Mouse (Mus musculus): ENCODE results near the gene Shisa2. TPM values are rescaled to one million over a fixed set of nuclear protein-coding genes. Genes with fewer than 3 reads are reported as not detected.

The Shisa2 gene
- polyA plus RNA-seq, 1 experiment from 2014 or later, result 14.0 TPM

DNA sequence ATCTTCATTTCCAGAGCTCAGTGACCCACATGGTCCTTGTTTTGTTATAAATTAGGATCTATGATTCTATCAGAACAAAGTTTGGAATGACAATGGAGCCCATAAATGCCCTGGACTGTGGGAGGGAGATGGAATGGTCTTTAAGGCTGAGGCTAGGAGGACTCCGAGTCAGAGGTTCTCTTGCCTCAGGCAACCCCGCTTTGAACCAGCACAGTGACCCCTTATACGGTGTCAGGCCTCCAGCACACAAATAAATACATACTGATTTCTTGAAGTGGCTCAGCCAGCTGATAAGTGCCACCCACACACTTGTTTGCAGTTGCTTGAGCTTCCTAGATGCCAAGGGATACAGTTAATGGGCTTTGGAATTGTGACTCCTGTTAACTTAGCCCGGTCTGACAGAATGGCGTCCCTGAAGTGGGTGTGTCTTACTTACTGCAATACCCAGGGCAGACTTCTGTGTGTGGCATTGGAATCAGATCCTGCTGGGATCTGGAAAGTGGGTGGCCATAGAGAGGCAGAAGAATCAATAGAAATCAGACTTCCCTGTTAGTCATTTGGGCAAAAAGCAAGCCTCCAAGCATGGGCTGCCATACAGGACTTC is 8.3 kb downstream of the Shisa2 start:
- Histone ChIP-seq H3K4me1 (no peaks in the 10 kb centered on the region), H3K9ac (no peak overlapping the region), H3K9me3 (no peaks in the 10 kb centered on the region), H3K36me3 (0 out of 2 replicates have a peak, but pooled peaks cover 3% of the 10 kb centered on the region), H3K4me3 (no peak overlapping the region), H3K27ac (no peak overlapping the region), H3K27me3 (no peaks in the 10 kb centered on the region), H3K4me2 (no peak overlapping the region)
- ATAC-seq (ENCODE audit: borderline replicate concordance, extremely low read depth, low FRiP score, low TSS enrichment), result no peak
- 69% methylated on average over 5 of the region's 5 CpGs for WGBS

GRCm38 (mm10) chr14:59633988-59634387 is 8.9 kb downstream of the Shisa2 start:
- Histone ChIP-seq H3K4me2 (no peak overlapping the region), H3K9ac (no peak overlapping the region), H3K27ac (no peak overlapping the region), H3K27me3 (no peaks in the 10 kb centered on the region), H3K9me3 (no peaks in the 10 kb centered on the region), H3K4me3 (no peak overlapping the region), H3K36me3 (0 out of 2 replicates have a peak, but pooled peaks cover 3% of the 10 kb centered on the region), H3K4me1 (peaks cover 2% of the 10 kb centered on the region; the same call in 1 of the 2 replicates)
- WGBS, result 71% methylated on average over 9 of the region's 9 CpGs
- ATAC-seq (ENCODE audit: borderline replicate concordance, extremely low read depth, low FRiP score, low TSS enrichment), result no peak

- 29% methylated on average over 7 of the region's 7 CpGs for WGBS
- no peak overlapping the region for H3K9ac ChIP-seq
- H3K9me3 ChIP-seq, result no peaks in the 10 kb centered on the region
- no peaks in the 10 kb centered on the region for H3K36me3 ChIP-seq
- H3K4me1 ChIP-seq, result peaks cover 11% of the 10 kb centered on the region; the same call in 1 of the 2 replicates
- H3K27ac ChIP-seq, result no peak overlapping the region
- no peak overlapping the region for H3K4me3 ChIP-seq
- no peaks in the 10 kb centered on the region for H3K27me3 ChIP-seq
- no peak for ATAC-seq (ENCODE audit: borderline replicate concordance, extremely low read depth, low FRiP score, low TSS enrichment)
- H3K4me2 ChIP-seq, result no peak overlapping the region
Observed at GRCm38 (mm10) chr14:59638906-59639703, 14.0 kb downstream of the Shisa2 start.

DNA sequence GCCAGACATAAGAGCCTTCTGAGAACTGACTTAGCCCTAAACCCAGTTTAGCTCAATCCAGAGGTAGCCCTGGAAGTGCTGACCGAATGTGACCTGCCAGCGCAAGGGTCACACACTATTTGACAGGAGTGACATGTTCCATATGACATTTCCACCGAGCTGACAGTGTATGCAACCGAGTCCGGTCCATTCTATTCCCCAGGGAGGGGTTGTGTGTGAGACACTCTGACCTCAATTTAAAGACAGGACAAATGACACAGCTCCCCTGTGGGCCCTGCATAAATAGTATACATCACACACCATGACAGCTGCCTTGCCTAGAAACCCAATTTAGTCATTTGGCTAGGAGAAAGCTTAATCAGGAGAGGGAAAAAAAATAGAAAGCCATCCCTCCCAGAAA is 16.7 kb downstream of the Shisa2 start:
- no peaks in the 10 kb centered on the region for H3K9me3 ChIP-seq
- H3K27ac ChIP-seq, result no peak overlapping the region
- H3K9ac ChIP-seq, result no peak overlapping the region
- H3K4me1 ChIP-seq, result peaks cover 11% of the 10 kb centered on the region; the same call in 1 of the 2 replicates
- no peak for ATAC-seq (ENCODE audit: borderline replicate concordance, extremely low read depth, low FRiP score, low TSS enrichment)
- 21% methylated on average over 5 of the region's 5 CpGs for WGBS
- H3K4me2 ChIP-seq, result no peak overlapping the region
- H3K36me3 ChIP-seq, result no peaks in the 10 kb centered on the region
- no peak overlapping the region for H3K4me3 ChIP-seq
- H3K27me3 ChIP-seq, result no peaks in the 10 kb centered on the region

GRCm38 (mm10) chr14:59643582-59643981 is 18.5 kb downstream of the Shisa2 start:
- Histone ChIP-seq H3K36me3 (no peaks in the 10 kb centered on the region), H3K27ac (no peak overlapping the region), H3K4me1 (peaks cover 21% of the 10 kb centered on the region), H3K9ac (no peak overlapping the region), H3K9me3 (no peaks in the 10 kb centered on the region), H3K27me3 (no peaks in the 10 kb centered on the region), H3K4me2 (no peak overlapping the region), H3K4me3 (no peak overlapping the region)
- ATAC-seq (ENCODE audit: borderline replicate concordance, extremely low read depth, low FRiP score, low TSS enrichment), result no peak
- 13% methylated on average over 12 of the region's 12 CpGs for WGBS

- Histone ChIP-seq H3K9ac (no peak overlapping the region), H3K4me2 (no peak overlapping the region), H3K27me3 (no peaks in the 10 kb centered on the region), H3K4me1 (peaks cover 18% of the 10 kb centered on the region), H3K27ac (no peak overlapping the region), H3K4me3 (no peak overlapping the region), H3K36me3 (no peaks in the 10 kb centered on the region), H3K9me3 (no peaks in the 10 kb centered on the region)
- WGBS, result 100% methylated on average over 1 of the region's 1 CpGs
- no peak for ATAC-seq (ENCODE audit: borderline replicate concordance, extremely low read depth, low FRiP score, low TSS enrichment)
Observed at GRCm38 (mm10) chr14:59644166-59644565, 19.1 kb downstream of the Shisa2 start.

GRCm38 (mm10) chr14:59644896-59645295 is 19.8 kb downstream of the Shisa2 start:
- WGBS, result 76% methylated on average over 3 of the region's 3 CpGs
- no peaks in the 10 kb centered on the region for H3K27me3 ChIP-seq
- peaks cover 14% of the 10 kb centered on the region for H3K4me1 ChIP-seq
- H3K9ac ChIP-seq, result no peak overlapping the region
- ATAC-seq (ENCODE audit: borderline replicate concordance, extremely low read depth, low FRiP score, low TSS enrichment), result no peak
- H3K4me2 ChIP-seq, result no peak overlapping the region
- H3K27ac ChIP-seq, result no peak overlapping the region
- H3K4me3 ChIP-seq, result no peak overlapping the region
- H3K9me3 ChIP-seq, result no peaks in the 10 kb centered on the region
- H3K36me3 ChIP-seq, result no peaks in the 10 kb centered on the region

DNA sequence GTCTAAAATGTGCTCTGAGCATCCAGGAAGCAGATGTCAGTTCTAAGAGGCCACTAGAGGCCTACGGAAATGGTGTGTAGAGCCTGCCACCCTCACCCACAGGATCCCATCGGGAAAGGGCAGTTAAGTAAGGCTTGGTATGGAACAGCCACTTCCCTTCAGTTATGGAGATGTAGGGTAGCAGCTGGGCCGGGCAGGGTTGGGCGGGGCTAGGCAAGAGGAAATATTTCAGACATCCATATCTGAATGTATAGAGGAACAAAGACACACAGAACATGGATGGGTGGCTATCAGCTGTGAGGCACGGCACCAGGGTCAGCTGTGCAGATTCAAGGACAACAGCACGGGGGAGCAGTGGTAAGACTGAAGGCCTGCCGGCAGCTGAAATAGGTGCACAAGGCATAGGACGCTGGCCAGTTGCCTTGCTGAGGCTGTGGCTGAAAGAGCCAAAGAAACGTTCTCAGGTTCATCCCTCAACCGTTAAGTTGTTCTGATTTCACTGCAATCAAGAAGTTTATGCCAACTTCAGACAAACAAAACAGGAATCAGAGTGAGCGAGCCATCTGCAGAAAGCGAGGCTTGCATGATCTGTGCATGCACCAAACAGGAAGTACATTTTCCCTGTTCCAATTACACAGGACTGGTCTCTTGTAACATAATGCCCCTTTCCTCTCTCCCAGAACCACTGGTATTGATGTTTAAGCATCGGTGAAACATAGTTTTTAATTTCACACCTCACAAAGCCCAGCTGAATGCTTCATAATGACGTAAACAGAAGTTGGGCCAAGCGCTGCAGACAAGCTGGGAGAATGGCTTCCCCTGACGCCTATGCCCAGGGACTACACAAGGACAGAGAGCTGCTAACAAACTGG is 22.0 kb downstream of the Shisa2 start:
- Histone ChIP-seq H3K9me3 (no peaks in the 10 kb centered on the region), H3K4me3 (no peak overlapping the region), H3K27ac (no peak overlapping the region), H3K27me3 (no peaks in the 10 kb centered on the region), H3K4me2 (no peak overlapping the region), H3K9ac (no peak overlapping the region), H3K36me3 (no peaks in the 10 kb centered on the region), H3K4me1 (peaks cover 14% of the 10 kb centered on the region)
- ATAC-seq (ENCODE audit: borderline replicate concordance, extremely low read depth, low FRiP score, low TSS enrichment), result no peak
- 53% methylated on average over 16 of the region's 16 CpGs for WGBS

- no peak for ATAC-seq (ENCODE audit: borderline replicate concordance, extremely low read depth, low FRiP score, low TSS enrichment)
- H3K4me2 ChIP-seq, result no peak overlapping the region
- no peak overlapping the region for H3K4me3 ChIP-seq
- H3K9me3 ChIP-seq, result no peaks in the 10 kb centered on the region
- no peaks in the 10 kb centered on the region for H3K36me3 ChIP-seq
- H3K9ac ChIP-seq, result no peak overlapping the region
- no peaks in the 10 kb centered on the region for H3K27me3 ChIP-seq
- no peak overlapping the region for H3K27ac ChIP-seq
- WGBS, result 76% methylated on average over 10 of the region's 10 CpGs
- H3K4me1 ChIP-seq, result peaks cover 11% of the 10 kb centered on the region
Observed at GRCm38 (mm10) chr14:59648611-59649010, 23.5 kb downstream of the Shisa2 start.

DNA sequence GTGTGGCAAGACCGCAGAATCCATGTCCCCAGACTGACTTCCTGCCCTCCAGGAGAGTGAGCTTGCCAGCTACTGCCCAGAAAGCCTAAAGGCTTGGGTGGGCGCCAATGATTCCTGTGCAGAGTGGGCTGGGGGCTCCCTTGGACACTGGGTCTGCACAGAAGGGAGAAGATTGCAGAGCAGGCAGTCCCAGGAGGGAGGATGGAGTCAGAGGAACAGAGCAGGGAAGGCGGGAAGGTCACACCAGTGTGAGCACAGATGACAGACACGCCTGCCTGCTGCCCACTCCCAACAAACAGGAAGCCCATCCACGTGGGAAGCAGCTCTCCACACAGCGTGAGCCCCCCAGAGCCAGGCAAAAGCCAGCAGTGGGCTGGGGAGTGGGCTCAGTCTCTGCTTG is 24.2 kb downstream of the Shisa2 start:
- Histone ChIP-seq H3K27ac (no peak overlapping the region), H3K9ac (no peak overlapping the region), H3K4me3 (no peak overlapping the region), H3K4me2 (no peak overlapping the region), H3K4me1 (peaks cover 10% of the 10 kb centered on the region), H3K27me3 (no peaks in the 10 kb centered on the region), H3K9me3 (no peaks in the 10 kb centered on the region), H3K36me3 (no peaks in the 10 kb centered on the region)
- ATAC-seq (ENCODE audit: borderline replicate concordance, extremely low read depth, low FRiP score, low TSS enrichment), result peak; percentile 44; the same call in 1 of the 2 replicates
- WGBS, result 58% methylated on average over 6 of the region's 6 CpGs

DNA sequence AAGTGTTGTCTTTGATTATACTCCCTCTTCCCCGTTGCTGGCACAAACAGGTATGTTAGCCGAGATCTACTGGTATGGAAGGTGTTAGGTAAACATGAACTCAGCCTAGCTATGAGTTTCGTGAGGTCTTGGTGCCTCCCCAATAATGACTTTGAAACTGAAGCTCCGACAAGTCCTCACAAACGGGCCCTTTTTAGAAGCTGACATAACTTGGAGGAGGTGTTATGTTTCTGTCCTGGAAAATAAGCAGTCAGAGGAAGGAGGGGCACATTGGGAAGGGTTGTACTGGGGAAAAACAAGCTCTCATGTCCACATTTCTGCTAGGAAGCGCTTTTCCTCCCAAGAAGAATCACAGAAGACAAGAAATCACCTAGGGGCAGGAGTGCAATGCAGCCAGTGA is 31.5 kb downstream of the Shisa2 start:
- H3K4me3 ChIP-seq, result no peak overlapping the region
- no peaks in the 10 kb centered on the region for H3K36me3 ChIP-seq
- no peak overlapping the region for H3K27ac ChIP-seq
- H3K4me1 ChIP-seq, result no peaks in the 10 kb centered on the region
- H3K9me3 ChIP-seq, result no peaks in the 10 kb centered on the region
- no peak for ATAC-seq (ENCODE audit: borderline replicate concordance, extremely low read depth, low FRiP score, low TSS enrichment)
- no peak overlapping the region for H3K4me2 ChIP-seq
- H3K27me3 ChIP-seq, result no peaks in the 10 kb centered on the region
- 42% methylated on average over 6 of the region's 6 CpGs for WGBS
- H3K9ac ChIP-seq, result no peak overlapping the region

- WGBS, result 90% methylated on average over 1 of the region's 1 CpGs
- H3K4me2 ChIP-seq, result no peak overlapping the region
- H3K4me3 ChIP-seq, result no peak overlapping the region
- H3K27ac ChIP-seq, result no peak overlapping the region
- H3K27me3 ChIP-seq, result no peaks in the 10 kb centered on the region
- no peaks in the 10 kb centered on the region for H3K4me1 ChIP-seq
- no peaks in the 10 kb centered on the region for H3K9me3 ChIP-seq
- no peak for ATAC-seq (ENCODE audit: borderline replicate concordance, extremely low read depth, low FRiP score, low TSS enrichment)
- no peaks in the 10 kb centered on the region for H3K36me3 ChIP-seq
- no peak overlapping the region for H3K9ac ChIP-seq
Observed at GRCm38 (mm10) chr14:59657098-59657497, 32.0 kb downstream of the Shisa2 start.
